Mouse (Mus musculus) ES-Bruce4 (cell line): ENCODE measurements around the gene Nek4. TPM values are rescaled to one million over a fixed set of nuclear protein-coding genes. Genes with fewer than 3 reads are reported as not detected.

Source experiments
- H3K27ac ChIP-seq: 2 replicates; pipeline ENCODE4 v1.5.1; 2012; ENCODE audit warnings: low read length, inconsistent platforms; ENCODE audit not compliant: insufficient read depth
- H3K27me3 ChIP-seq: 2 replicates; pipeline ENCODE4 v1.6.1; 2012; ENCODE audit warnings: mild to moderate bottlenecking, low read length, inconsistent platforms; ENCODE audit not compliant: control insufficient read depth, poor library complexity, insufficient read depth, severe bottlenecking
- H3K36me3 ChIP-seq: 2 replicates; pipeline ENCODE4 v1.6.1; 2012; ENCODE audit warnings: inconsistent platforms, mild to moderate bottlenecking, low read length, moderate library complexity; ENCODE audit not compliant: control insufficient read depth, poor library complexity, insufficient read depth, severe bottlenecking
- H3K4me1 ChIP-seq: one replicate; pipeline ENCODE4 v1.8.1; 2011; ENCODE audit warnings: low read length; ENCODE audit not compliant: control insufficient read depth, insufficient read depth
- H3K4me3 ChIP-seq: 2 replicates; pipeline ENCODE4 v1.5.1; 2011; ENCODE audit warnings: low read depth, mild to moderate bottlenecking, low read length
- H3K9ac ChIP-seq: 2 replicates; pipeline ENCODE4 v1.6.1; 2012; ENCODE audit warnings: low read depth, mild to moderate bottlenecking, inconsistent platforms; ENCODE audit not compliant: poor library complexity, severe bottlenecking
- H3K9me3 ChIP-seq: replicated peaks from 2 replicates; pipeline ENCODE4 v1.6.1; 2012; ENCODE audit warnings: mild to moderate bottlenecking, low read length, inconsistent platforms; ENCODE audit not compliant: control insufficient read depth, poor library complexity, insufficient read depth, severe bottlenecking
- CTCF ChIP-seq: IDR thresholded peaks from one replicate; pipeline ENCODE4 v1.8.1; 2011; ENCODE audit warnings: low read depth, low read length
- EP300 ChIP-seq: IDR thresholded peaks from 2 replicates; pipeline ENCODE4 v1.6.1; 2011; ENCODE audit warnings: low read depth, low read length; ENCODE audit not compliant: insufficient read depth
- POLR2A ChIP-seq: IDR thresholded peaks from one replicate; pipeline ENCODE4 v1.8.1; 2011; ENCODE audit warnings: low read length; ENCODE audit not compliant: insufficient read depth
- polyA plus RNA-seq: library from polyadenylated mRNA; stranded (reverse); fragments of >200 nt; gene quantifications from 2 replicates; pipeline ENCODE4 v1.2.4, GENCODE M21; 2011; ENCODE audit warnings: low read depth; ENCODE audit not compliant: missing spikeins, insufficient read depth, insufficient read length

Nek4 gene
- polyA plus RNA-seq, 1 experiment: 17.7 TPM

DNA sequence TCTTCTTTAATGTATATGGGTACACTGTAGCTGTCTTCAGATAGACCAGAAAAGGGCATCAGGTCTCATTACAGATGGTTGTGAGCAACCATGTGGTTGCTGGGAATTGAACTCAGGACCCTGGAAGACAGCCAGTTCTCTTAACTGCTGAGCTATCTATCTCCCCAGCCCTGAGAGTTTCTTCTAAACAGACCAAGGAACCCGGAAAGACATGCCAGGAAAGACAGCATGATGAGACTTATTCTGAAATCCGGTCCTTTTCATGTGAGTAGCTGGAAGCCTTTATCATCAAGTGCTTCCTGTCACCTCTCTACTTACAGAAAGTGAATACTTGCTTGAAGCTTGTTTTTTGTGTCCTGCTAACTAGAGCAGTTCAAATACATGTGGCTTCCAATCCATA, 53.4 kb downstream of the Nek4 start:
- no peak overlapping the region for H3K4me3 ChIP-seq
- TF ChIP-seq EP300 (no peak), POLR2A (no peak), CTCF (no peak)
- H3K27ac ChIP-seq: no peak overlapping the region
- H3K27me3 ChIP-seq: no peaks in the 10 kb centered on the region
- H3K9me3 ChIP-seq: no peaks in the 10 kb centered on the region
- H3K9ac ChIP-seq: no peak overlapping the region
- H3K4me1 ChIP-seq: no peaks in the 10 kb centered on the region
- H3K36me3 ChIP-seq: peaks cover 6% of the 10 kb centered on the region

DNA sequence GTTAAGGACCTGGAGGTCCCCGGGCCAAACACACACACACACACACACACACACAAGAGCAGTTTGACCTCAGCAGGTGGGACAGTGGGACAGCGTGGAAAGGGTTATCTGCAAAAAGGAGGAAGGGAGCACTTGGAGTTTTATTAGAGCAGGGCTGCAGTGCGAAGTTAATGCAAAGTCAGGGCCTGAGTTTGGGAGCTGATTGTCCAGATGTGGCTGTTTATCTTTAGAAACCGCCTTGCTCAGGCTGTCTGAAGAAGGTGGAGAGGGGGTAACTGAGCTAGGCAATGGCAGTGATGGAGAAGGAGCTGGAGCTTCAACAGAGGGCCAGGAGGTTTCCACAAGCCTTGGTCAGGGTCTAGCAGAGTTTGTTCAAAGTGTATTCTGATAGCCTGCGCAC, 55.6 kb downstream of the Nek4 start:
- Histone ChIP-seq H3K9ac (no peak overlapping the region), H3K9me3 (no peaks in the 10 kb centered on the region), H3K27ac (no peak overlapping the region), H3K4me1 (no peaks in the 10 kb centered on the region), H3K27me3 (no peaks in the 10 kb centered on the region), H3K36me3 (peaks cover 19% of the 10 kb centered on the region), H3K4me3 (no peak overlapping the region)
- TF ChIP-seq EP300 (no peak), CTCF (no peak), POLR2A (no peak)

DNA sequence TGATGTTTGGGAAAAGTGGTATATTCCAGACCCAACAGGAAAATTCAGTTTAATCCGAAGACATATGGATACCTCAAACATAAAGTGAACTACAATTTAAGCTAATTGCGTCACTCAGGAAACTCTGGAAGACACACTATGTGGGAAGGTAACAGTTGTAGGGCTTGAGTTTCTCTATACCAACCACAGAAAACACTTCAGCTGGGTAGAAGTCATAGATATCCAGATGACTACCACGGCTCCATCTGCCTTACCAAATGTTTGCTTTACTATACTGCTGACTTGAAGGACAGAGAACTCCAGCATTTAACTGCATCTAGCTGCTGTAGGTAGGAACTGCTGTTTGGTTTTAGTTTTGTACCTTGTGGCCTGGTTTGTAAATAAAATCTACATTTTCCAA, 60.4 kb downstream of the Nek4 start:
- Histone ChIP-seq H3K9ac (no peak overlapping the region), H3K27ac (no peak overlapping the region), H3K36me3 (peaks cover 66% of the 10 kb centered on the region)

DNA sequence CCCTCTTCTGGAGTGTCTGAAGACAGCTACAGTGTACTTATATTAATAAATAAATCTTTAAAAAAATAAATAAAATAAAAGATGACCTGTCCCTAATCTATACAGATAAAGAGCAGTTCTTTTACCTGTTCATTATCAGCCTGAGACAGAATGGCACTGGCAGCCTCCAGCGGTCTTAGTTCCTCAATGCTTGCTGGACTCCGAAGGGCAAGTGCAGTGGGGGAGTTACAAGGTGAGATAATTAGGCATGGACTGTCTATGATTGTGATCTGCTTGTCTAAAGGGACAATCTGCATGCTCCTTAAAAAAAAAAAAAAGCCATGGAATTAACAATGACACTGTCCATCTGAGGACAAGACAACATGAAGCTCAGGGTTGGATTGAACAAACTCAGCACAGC, 62.8 kb downstream of the Nek4 start:
- Histone ChIP-seq H3K9ac (no peak overlapping the region), H3K27me3 (no peaks in the 10 kb centered on the region), H3K9me3 (no peaks in the 10 kb centered on the region; the same call in 1 of the 2 replicates), H3K4me1 (peaks cover 1% of the 10 kb centered on the region), H3K27ac (no peak overlapping the region), H3K36me3 (peaks cover 78% of the 10 kb centered on the region), H3K4me3 (no peak overlapping the region)
- TF ChIP-seq EP300 (no peak), POLR2A (no peak)

More for the DNA sequence above, 60.4 kb downstream of the Nek4 start:
- H3K4me1 ChIP-seq: peaks cover 1% of the 10 kb centered on the region
- H3K9me3 ChIP-seq: no peaks in the 10 kb centered on the region
- no peak overlapping the region for H3K4me3 ChIP-seq
- H3K27me3 ChIP-seq: no peaks in the 10 kb centered on the region
- TF ChIP-seq EP300: no peak
- TF ChIP-seq CTCF: no peak
- no peak for TF ChIP-seq POLR2A

DNA sequence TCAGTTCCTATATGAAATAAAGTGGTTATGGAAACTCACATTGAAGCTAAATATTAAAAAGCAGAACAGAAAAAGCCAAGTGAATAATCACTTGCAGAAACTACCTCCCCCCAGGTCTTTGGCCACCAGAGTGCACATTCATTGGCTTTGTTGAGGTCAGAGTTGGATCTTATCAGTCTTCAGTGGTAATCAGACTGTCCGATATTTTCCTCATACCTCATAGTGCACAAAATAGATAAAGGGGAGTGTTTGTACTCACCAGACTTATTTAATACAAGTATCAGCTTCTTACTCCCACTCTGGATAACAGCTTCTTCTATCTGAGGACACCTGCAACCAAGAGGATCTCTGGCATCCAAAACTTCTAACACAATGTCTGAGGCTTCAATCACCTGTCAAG, 64.9 kb downstream of the Nek4 start:
- TF ChIP-seq EP300 (no peak), CTCF (no peak), POLR2A (no peak)
- Histone ChIP-seq H3K4me1 (peaks cover 1% of the 10 kb centered on the region), H3K36me3 (peaks cover 70% of the 10 kb centered on the region), H3K9ac (peak overlapping the region; percentile 98), H3K4me3 (no peak overlapping the region), H3K9me3 (no peaks in the 10 kb centered on the region; the same call in 1 of the 2 replicates), H3K27ac (no peak overlapping the region), H3K27me3 (no peaks in the 10 kb centered on the region)

DNA sequence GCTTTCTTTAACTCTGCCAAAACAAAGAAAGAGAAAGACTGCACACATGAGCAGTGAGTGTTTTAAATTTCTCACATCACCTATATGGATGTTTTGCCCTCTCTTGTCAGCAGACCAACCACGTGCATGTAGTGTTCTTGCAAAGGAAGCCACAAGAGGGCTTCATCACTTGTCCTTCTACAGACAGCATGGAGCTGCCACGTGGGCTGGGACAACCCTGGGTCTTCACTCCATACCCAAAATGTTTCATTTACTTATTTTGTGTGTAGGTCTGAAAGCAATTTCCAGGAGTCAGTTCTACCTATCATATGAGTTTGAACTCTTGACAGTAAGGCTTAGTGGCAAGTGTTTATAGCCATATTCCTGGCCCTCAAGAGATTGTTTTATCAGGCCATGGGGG, 66.7 kb downstream of the Nek4 start:
- Histone ChIP-seq H3K9ac (peak overlapping the region; percentile 98), H3K4me3 (peak overlapping the region; percentile 98), H3K4me1 (peaks cover 1% of the 10 kb centered on the region), H3K36me3 (peaks cover 56% of the 10 kb centered on the region), H3K9me3 (no peaks in the 10 kb centered on the region; the same call in 1 of the 2 replicates), H3K27me3 (no peaks in the 10 kb centered on the region), H3K27ac (peak overlapping the region; percentile 59; the same call in 1 of the 2 replicates)
- peak; percentile 6 for TF ChIP-seq CTCF
- no peak for TF ChIP-seq POLR2A
